22 mouse cellular contexts compared by ENCODE assay signal in genomic region chr5:114686726-114687210, GRCm38 (mm10). TPM values are rescaled to one million over a fixed set of nuclear protein-coding genes. Genes with fewer than 3 reads are reported as not detected.
A peak's percentile ranks its signal among the peaks of the same experiment; 100 is the strongest.
DNase-seq lines count a peak whose midpoint lies in the region; ATAC-seq and TF ChIP-seq lines count a peak whose summit lies in the region.
"Had no signal": no experiment of that assay in that cellular context is flagged by ENCODE, and none has a peak within 500 bp of the region (broad histone marks: within the 10 kb centered on the region; RNA-seq: fewer than 3 reads in every experiment).

No protein-coding gene starts in this region.

- no peak for TF ChIP-seq CTCF in gastrocnemius, adult 2 months (IDR thresholded peaks at IDR 0.05)
- no peak for TF ChIP-seq CTCF in lung, postnatal 0 days (IDR thresholded peaks at IDR 0.05)
- TF ChIP-seq CTCF in stomach, postnatal 0 days (IDR thresholded peaks at IDR 0.05; ENCODE audit: low read depth) = no peak

- H3K27ac ChIP-seq in gastrocnemius, adult 2 months = no peak overlapping the region
- no peak overlapping the region for H3K27ac ChIP-seq in lung, postnatal 0 days (ENCODE audit: low read length)
- peak overlapping the region; percentile 71 for H3K27ac ChIP-seq in stomach, postnatal 0 days (replicated peaks)
- H3K27ac ChIP-seq: embryonic facial prominence, embryonic 12.5 days; forebrain, embryonic 12.5 days; heart, embryonic 15.5 days; hindbrain, embryonic 15.5 days had no signal

- no peaks in the 10 kb centered on the region for H3K36me3 ChIP-seq in lung, postnatal 0 days (ENCODE audit: insufficient read depth, low read length)
- no peaks in the 10 kb centered on the region for H3K36me3 ChIP-seq in stomach, postnatal 0 days (ENCODE audit: control insufficient read depth, insufficient read depth, low read length)
- H3K36me3 ChIP-seq: embryonic facial prominence, embryonic 12.5 days; forebrain, embryonic 12.5 days; heart, embryonic 15.5 days; hindbrain, embryonic 15.5 days had no signal

- DNase-seq in gastrocnemius, adult 2 months = peak; percentile 23
- DNase-seq in gastrocnemius, postnatal 14 days = no peak
- peak; percentile 44 for DNase-seq in lung, postnatal 0 days (ENCODE audit: low spot score)
- no peak for DNase-seq in lung, postnatal 25 days (ENCODE audit: low spot score)
- DNase-seq in adipocyte (ENCODE audit: low spot score) = peak; percentile 55
- no peak for DNase-seq in stomach, postnatal 0 days (ENCODE audit: low spot score)
- no peak for DNase-seq in cerebellum, adult 8-10 months
- DNase-seq: adrenal gland, postnatal 25 days; cerebellum, adult 2 months; cerebellum, postnatal 14 days; embryo, embryonic 11 days; forebrain, postnatal 0 days; gastrocnemius, postnatal 36 days; heart, adult 18-20 months; heart, postnatal 14 days had no signal

- intact Hi-C loops in gastrocnemius, adult 2 months (cut with DNase I) = no loop called here
- intact Hi-C loops in gastrocnemius, postnatal 14 days (cut with DNase I; ENCODE audit: low total_unique reads) = no loop called here

- no peak overlapping the region for H3K4me3 ChIP-seq in gastrocnemius, adult 2 months
- H3K4me3 ChIP-seq in lung, postnatal 0 days (ENCODE audit: low read depth, low read length) = no peak overlapping the region
- no peak overlapping the region for H3K4me3 ChIP-seq in stomach, postnatal 0 days (ENCODE audit: low read depth, low read length)
- H3K4me3 ChIP-seq: embryonic facial prominence, embryonic 12.5 days; forebrain, embryonic 12.5 days; heart, embryonic 15.5 days; hindbrain, embryonic 15.5 days had no signal

- TF ChIP-seq EP300 in lung, postnatal 0 days (IDR thresholded peaks at IDR 0.05) = no peak
- no peak for TF ChIP-seq EP300 in stomach, postnatal 0 days (optimal IDR thresholded peaks at IDR 0.05)

- 47% methylated on average over 7 of the region's 7 CpGs for WGBS in lung, postnatal 0 days
- WGBS in stomach, postnatal 0 days = 67% methylated on average over 7 of the region's 7 CpGs

- no peaks in the 10 kb centered on the region for H3K9me3 ChIP-seq in lung, postnatal 0 days (ENCODE audit: low read length)
- H3K9me3 ChIP-seq in stomach, postnatal 0 days (ENCODE audit: control insufficient read depth, low read length) = no peaks in the 10 kb centered on the region
- H3K9me3 ChIP-seq: embryonic facial prominence, embryonic 12.5 days; forebrain, embryonic 12.5 days; heart, embryonic 15.5 days; hindbrain, embryonic 15.5 days had no signal

- H3K27me3 ChIP-seq in lung, postnatal 0 days (replicated peaks; ENCODE audit: insufficient read depth, low read length) = no peaks in the 10 kb centered on the region
- no peaks in the 10 kb centered on the region for H3K27me3 ChIP-seq in stomach, postnatal 0 days (ENCODE audit: control insufficient read depth, insufficient read depth, low read length)
- H3K27me3 ChIP-seq: embryonic facial prominence, embryonic 12.5 days; heart, embryonic 15.5 days; hindbrain, embryonic 15.5 days; Patski had no signal

- H3K4me2 ChIP-seq in lung, postnatal 0 days (replicated peaks; ENCODE audit: low read depth, low read length) = no peak overlapping the region
- H3K4me2 ChIP-seq in stomach, postnatal 0 days (replicated peaks; ENCODE audit: low read depth) = 0 out of 2 replicates have a peak overlapping the region, but pooled peaks have one; percentile 23
- H3K4me2 ChIP-seq: embryonic facial prominence, embryonic 12.5 days; forebrain, embryonic 12.5 days; heart, embryonic 11.5 days; heart, embryonic 15.5 days; hindbrain, embryonic 15.5 days had no signal

- H3K9ac ChIP-seq in lung, postnatal 0 days (replicated peaks; ENCODE audit: low read depth) = no peak overlapping the region
- no peak overlapping the region; the same call in 1 of the 2 replicates for H3K9ac ChIP-seq in stomach, postnatal 0 days (ENCODE audit: low read length)
- H3K9ac ChIP-seq: embryonic facial prominence, embryonic 12.5 days; forebrain, embryonic 12.5 days; forebrain, postnatal 0 days; heart, embryonic 15.5 days; hindbrain, embryonic 15.5 days had no signal

- H3K4me1 ChIP-seq in lung, postnatal 0 days (ENCODE audit: insufficient read depth, low read depth, low read length) = peaks cover 10% of the 10 kb centered on the region; the same call in 1 of the 2 replicates
- no peaks in the 10 kb centered on the region; the same call in 1 of the 2 replicates for H3K4me1 ChIP-seq in stomach, postnatal 0 days (replicated peaks; ENCODE audit: control insufficient read depth, insufficient read depth)

- no peak for ATAC-seq in lung, postnatal 0 days
- no peak for ATAC-seq in stomach, postnatal 0 days (ENCODE audit: low FRiP score, low TSS enrichment)
- ATAC-seq: activated CD4-positive, CD25-positive, alpha-beta regulatory T cell, adult 4 months; forebrain, postnatal 0 days; Patski had no signal

RNA-seq across cellular contexts. Expression of gene Gltp, which starts 4.0 kb away (rescaled TPM):
- 10 to 100 TPM in 1 of 2 experiments, 1 to 10 TPM in 1; 6.7 to 10.8 TPM for total RNA-seq in gastrocnemius, adult 2 months (2021)
- 10 to 100 TPM; 10.8 to 13.5 TPM for total RNA-seq in gastrocnemius, postnatal 14 days (2021)
- polyA plus RNA-seq in lung, postnatal 0 days (2015; fragmentation: Nextera tagmentation; extraction: Ambion mirVana) = 88.2 and 89.4 TPM in 2 replicates
- 482 and 496 TPM in 2 replicates for polyA plus RNA-seq in stomach, postnatal 0 days (2015; fragmentation: Nextera tagmentation; extraction: Ambion mirVana)

RNA-seq across cellular contexts. Expression of gene Tchp, which starts 20.8 kb away (rescaled TPM):
- 1 to 10 TPM; 3.6 to 3.8 TPM for total RNA-seq in gastrocnemius, adult 2 months (2021)
- total RNA-seq in gastrocnemius, postnatal 14 days (2021) = 1 to 10 TPM; 3.4 to 3.5 TPM
- polyA plus RNA-seq in lung, postnatal 0 days (2015; fragmentation: Nextera tagmentation; extraction: Ambion mirVana) = 9.4 and 10.0 TPM in 2 replicates
- 4.6 and 5.8 TPM in 2 replicates for polyA plus RNA-seq in stomach, postnatal 0 days (2015; fragmentation: Nextera tagmentation; extraction: Ambion mirVana)

RNA-seq across cellular contexts. Expression of gene Trpv4, which starts 28.5 kb away (rescaled TPM):
- 1 to 10 TPM; 1.9 to 2.0 TPM for total RNA-seq in gastrocnemius, adult 2 months (2021)
- 1 to 10 TPM; 1.6 to 1.8 TPM for total RNA-seq in gastrocnemius, postnatal 14 days (2021)
- polyA plus RNA-seq in lung, postnatal 0 days (2015; fragmentation: Nextera tagmentation; extraction: Ambion mirVana) = 2.2 and 3.4 TPM in 2 replicates
- 2.1 and 2.8 TPM in 2 replicates for polyA plus RNA-seq in stomach, postnatal 0 days (2015; fragmentation: Nextera tagmentation; extraction: Ambion mirVana)

Comparison
In these comparisons a context has a peak if more than half of its experiments do, and no peak if none do; other contexts are left out.
1. DNase-seq: peak in gastrocnemius, adult 2 months (single experiment), lung, postnatal 0 days (single experiment) and adipocyte (single experiment); none in gastrocnemius, postnatal 14 days (single experiment), lung, postnatal 25 days (single experiment), stomach, postnatal 0 days (single experiment) and cerebellum, adult 8-10 months (single experiment).